Mouse (Mus musculus) gastrocnemius, postnatal 36 days (tissue): ENCODE measurements around the gene Acsf3. TPM values are rescaled to one million over a fixed set of nuclear protein-coding genes. Genes with fewer than 3 reads are reported as not detected.

Source experiments
- DNase-seq, 2 experiments: peaks; one replicate each; pipeline ENCODE4 v3.0.0; 2022
- intact Hi-C: fragments of 180-260 bp; cut with DNase I; formaldehyde crosslinking; loops from one replicate; pipeline ENCODE4 v1.15.1; 2025
- total RNA-seq, 2 experiments: library from RNA; stranded (reverse); gene quantifications; 2 replicates each; pipeline ENCODE4 v1.2.3; 2021

Gene Acsf3
- total RNA-seq, 2 experiments from 2014 or later = 12.5 to 14.2 TPM

DNA sequence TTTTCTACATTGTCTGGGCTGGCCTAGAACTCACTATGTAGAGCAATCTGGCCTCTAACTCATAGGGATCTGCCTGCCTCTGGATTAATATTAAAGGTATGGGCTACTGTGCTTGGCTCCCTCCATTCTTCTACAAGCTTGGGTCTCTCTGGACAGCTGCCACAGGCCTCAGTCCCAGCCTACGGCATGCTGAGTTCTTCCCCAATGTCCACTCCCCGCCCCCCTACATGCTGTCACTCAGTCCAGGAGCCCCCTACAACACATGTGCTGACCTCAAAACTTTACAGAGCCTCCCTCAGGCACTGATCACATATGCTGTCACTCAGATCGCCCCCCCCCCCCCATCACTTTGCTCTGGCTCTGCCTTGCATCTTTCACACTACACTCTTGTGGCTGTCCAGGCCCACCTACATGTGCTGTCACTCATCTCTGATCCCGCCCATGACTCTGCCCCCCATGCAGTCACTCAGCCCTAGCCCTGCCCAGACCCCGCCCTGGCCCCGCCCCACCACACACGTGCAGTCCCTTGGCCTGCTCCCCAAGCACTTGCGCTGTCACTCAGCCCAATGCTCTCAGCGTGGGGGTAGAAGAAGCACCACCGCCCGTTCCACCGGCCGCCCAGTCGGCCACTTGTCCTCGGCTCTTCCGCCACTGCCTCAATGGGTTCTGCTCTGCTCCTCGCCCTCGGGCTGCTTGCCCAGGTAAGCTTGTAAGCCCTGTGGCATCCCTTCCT lies 72.7 kb downstream of the Acsf3 start, which contains the start of gene Cdh15:
Gene Cdh15 (plus strand): TSS at position 138 of the 733 bp plus-strand sequence.
- intact Hi-C loops = no loop called here
- DNase-seq = peak; percentile 54 to 66

DNA sequence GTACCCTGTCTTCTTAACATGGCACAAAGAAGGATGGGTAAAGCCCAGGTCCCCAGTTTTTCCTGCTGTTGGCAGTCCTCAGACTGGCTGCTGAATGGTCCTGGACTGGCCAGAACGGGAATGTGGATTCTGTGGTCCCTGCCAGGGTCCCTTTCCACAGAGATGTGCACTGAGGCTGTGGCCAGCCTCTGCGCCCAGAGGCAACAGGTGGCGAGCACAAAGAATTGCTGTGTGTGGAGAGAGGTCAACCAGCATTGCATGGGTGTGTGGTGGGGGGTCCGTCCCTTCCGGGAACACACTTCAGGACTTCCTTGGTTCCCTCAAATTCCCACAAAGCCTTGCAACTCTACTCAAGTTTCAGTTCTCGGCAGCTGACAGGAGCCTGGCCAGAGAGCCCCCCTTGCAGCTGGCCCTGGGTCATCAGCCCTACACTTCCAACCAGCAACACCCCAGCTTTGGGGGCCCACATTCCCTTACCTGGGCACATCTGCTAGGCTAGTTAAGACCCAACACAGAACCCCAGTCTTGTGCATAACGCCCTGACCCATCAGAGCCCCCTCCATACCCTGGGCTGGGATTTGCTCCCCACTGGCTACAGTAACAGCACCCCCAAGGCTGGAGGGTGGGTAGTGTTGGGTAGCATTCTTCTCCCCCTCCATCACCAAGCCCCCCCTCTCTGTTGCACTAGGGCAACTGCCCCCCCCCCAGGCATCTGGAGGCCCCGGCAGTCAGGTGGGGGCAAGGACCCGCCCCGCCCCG lies 74.0 kb downstream of the Acsf3 start:
- intact Hi-C loops = no loop called here
- no peak for DNase-seq

DNA sequence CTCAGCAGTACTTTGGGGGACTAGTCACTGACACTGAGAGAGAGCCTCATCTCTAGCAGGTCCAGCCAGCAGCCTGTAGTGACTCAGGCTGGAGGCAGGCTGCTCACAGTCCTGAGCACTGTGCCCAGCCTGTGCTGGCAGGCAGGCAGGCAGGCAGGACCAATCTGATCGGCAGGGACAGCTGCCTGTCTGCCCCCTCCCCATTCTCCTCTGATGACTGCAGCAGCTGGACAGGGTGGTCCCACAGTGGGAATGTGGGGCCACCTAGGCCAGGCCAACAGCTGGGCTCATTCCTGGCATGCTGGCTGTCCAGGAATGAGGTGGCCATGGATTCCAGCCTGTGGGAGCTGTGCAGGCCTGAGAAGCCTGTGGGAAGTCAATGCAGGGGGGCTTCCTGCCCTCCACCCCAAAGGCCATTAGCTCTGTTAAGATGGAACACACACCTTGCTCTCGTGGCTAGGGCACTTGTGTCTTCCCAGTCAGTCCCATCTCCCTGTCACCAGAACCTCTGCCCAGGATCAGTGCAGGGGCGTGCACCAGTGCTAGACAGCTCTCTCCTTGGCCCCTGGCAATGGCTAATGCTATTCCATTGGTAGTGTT lies 75.5 kb downstream of the Acsf3 start:
- intact Hi-C loops = no loop called here
- no peak for DNase-seq

DNA sequence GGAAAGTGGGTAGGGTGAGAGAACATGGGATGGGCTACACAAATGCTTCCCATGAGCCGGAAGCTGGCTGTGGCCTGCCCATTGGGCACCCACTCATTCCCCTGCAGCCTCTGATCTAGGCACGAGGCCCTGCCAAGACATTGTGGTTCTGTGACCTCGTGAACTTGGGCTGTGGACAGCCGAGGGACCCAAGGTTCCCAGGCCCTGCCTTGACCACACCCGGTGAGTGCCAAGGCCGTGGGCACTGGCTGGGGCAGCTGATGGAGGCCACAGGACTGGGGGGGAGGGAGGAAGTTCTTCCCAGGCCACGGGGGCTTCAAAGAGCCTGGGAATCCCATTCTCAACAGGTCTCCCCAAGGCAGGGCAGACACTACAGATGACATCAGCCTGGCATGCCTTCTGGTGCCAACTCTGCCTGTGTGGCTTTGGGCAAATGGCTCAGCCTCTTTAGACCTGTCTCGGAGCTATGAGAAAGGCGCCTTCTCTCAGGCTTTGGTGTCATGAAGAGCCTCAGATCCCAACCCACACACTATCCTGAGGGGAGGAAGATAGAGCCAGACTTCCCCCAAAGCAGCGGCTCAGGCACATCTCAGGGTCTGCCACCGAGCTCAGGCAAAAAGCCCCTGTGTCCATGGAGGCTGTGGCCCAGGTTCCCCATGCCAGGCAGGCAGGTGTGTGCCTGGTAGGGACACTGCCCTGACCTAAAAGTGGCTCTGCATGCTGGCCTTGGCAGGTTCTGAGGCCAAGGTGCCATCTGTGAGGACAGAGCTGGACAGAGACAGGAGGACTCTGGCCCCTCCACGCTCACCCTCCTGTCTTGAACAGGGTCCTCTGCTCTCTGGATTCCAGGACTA lies 76.6 kb downstream of the Acsf3 start:
- intact Hi-C loops = no loop called here

DNA sequence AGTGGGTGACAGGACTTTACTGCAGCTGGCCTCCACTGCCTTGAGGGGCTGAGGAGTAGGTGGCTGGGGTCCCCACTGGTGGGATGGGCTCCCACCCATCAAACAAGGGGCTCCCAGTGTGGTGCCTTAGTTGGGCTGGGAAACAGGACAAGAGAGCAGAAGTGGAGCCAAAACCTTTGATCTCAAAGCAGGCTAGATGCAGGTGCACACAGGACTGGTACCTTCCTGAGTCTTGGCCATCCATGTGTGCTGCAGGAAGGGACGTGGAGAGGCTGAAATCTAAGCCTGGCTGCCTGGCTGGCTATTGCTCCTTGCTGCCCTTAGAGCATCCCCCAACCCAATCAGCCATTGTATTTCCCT lies 77.2 kb downstream of the Acsf3 start:
- intact Hi-C loops = no loop called here

More for the DNA sequence above, 76.6 kb downstream of the Acsf3 start:
- no peak for DNase-seq

DNA sequence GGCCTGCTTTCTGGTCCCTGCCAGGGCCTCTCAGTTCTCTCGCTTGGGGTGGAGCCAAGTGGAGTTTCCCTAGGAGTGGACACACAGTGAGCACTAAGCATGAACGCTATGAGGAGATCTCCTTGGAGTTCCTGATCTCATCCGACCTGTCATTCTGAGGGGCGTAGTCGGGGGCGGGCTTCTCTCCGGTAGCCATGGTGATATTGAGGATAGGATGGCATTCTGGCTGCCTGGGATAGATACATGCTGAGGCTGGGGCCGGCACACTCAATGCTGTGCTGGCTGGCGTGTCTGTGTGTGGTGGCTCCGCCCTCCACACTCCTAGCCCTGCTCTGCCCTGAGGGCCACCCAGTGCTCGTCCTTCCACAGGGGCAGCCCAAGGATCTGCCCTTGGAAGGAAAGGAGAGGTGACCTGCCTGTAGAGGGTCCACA lies 78.1 kb downstream of the Acsf3 start:
- DNase-seq = peak in 1 of 2 experiments; percentile 47
- intact Hi-C loops = no loop called here

More for the DNA sequence above, 77.2 kb downstream of the Acsf3 start:
- DNase-seq = no peak

DNA sequence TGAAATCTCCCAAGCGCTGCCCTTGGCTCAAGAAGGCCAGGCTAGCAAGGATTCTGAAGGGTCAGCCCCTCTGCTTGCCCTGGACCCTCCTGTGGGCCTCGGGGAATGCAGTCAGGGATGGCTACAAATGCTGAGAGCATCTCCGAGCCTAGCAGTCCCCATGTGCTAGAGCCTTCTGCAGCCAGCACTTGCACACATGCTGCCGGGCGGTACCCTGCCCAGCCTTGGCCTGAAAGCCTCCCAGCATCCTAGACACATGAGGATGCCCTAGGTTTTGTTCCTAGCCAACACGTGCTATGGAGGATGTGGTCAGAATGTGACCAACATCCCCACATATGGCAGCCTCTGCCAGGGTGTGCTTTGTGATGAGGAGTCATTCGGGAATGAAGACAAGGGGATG lies 79.1 kb downstream of the Acsf3 start:
- DNase-seq = no peak

DNA sequence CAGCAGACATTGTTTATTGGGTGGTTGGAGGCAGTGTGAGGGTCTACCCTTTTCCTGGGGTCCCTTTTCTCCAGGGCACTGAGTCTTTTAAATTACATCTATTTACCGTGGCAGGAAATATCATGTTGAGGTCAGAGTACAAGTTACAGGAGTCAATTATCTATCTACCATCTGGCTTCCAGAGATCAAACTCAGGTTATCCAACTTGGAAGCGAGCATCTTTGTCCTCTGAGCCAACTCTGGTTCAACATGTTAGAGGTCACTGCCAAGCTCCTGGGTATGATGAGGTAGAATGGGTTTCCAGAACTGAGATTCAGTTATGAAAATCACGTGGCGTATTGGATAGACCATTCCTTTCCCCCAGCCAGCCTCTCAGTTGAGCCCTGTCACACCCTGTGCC lies 79.8 kb downstream of the Acsf3 start:
- intact Hi-C loops = no loop called here
- DNase-seq = no peak

More for the DNA sequence above, 79.1 kb downstream of the Acsf3 start:
- intact Hi-C loops = no loop called here

DNA sequence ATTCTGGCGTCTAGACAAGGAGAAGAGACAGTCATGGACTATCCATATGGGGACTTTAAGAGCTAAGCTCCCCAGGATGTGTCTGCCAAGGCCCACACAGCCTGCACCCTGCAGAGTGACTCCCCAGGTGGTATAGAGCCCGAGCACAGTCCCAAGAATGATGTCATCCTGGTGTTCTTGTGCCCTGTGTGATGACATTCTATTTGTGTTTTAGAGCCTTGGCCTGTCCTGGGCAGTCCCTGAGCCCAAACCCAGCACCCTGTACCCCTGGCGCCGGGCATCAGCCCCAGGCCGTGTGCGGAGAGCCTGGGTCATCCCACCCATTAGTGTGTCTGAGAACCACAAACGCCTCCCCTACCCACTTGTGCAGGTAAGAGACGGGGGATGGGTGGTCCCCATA lies 81.0 kb downstream of the Acsf3 start:
- intact Hi-C loops = no loop called here
- no peak for DNase-seq

DNA sequence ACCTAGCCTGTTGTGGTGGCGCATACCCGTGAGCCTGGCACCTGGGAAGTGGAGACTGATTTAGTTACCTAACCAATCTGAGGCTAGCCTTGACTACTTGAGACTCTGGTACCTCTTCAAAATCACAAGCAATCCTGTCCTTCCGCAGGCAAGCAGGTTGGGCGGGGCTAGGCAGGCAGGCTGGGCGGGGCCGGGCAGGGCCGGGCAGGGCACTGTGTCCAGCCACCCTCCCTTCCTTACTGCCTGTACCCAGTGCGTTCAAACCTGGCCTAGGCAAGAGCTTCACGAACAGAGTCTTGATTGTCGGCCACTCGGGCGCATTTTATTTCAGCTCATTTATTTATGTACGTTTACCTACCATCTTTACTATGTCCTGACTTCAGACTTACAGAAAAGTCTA lies 84.6 kb downstream of the Acsf3 start:
- DNase-seq = no peak
- intact Hi-C loops = no loop called here

DNA sequence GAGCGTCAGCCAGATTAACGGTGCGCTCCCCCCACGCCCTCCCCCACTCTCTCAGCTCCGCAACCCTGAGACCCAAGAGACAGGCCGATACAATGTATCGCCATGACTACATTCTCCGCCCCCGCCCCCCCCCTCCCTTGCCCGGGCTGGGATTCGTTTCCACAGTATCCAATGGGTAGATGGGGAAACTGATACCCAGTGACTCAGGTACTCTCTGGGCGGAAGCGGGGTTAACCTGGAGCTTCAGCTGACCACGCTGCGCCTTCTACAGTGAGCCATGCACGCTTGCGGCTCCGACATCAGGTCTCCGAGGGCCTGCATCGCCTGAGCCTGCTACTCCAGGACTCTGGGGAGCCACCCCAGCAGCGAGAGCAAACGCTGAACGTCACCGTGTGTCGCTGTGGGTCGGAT lies 89.4 kb downstream of the Acsf3 start:
- no peak for DNase-seq
- intact Hi-C loops = no loop called here

DNA sequence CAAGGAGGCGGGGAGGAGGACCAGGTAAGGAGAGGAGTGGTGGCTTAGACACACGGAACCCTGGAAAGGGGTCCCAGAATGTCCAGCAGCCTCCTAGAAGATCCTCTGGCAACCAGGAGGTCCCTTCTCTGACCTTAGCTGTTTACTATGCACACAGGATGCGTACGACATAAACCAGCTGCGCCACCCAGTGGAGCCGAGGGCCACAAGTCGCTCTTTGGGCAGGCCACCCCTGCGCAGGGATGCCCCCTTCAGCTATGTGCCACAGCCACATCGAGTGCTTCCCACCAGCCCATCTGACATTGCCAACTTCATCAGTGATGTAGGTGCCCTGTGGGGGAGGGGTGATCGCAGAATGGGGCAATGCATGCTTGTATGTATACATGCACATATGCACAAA lies 90.2 kb downstream of the Acsf3 start:
- no peak for DNase-seq
- intact Hi-C loops = no loop called here

DNA sequence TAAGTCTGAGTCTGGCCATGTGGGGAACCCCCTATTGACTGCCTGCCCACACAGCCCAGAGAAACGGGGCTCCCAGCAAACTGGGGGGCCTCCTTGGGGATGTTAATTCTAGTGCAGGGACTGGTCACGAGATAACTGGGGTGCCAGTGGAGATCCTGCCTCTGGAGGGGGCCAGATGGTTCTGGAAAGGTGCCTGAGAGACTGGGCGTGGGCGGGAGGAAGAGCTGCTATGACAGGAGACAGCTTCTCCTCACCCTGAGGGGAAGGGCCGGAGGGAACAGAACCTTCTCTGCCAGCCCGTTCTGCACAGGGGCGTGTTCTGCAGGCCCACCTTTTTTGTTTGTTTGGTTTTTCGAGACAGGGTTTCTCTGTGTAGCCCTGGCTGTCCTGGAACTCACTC lies 90.9 kb downstream of the Acsf3 start:
- DNase-seq = no peak
- intact Hi-C loops = no loop called here

Other genes starting within 250 kb of the Acsf3 start
- gene Piezo1, start 224.2 kb upstream of the Acsf3 start, total RNA-seq = 10 to 100 TPM; 14.3 to 15.9 TPM
- 1 to 10 TPM in 1 of 2 experiments, under 1 TPM in 1; 0.76 to 1.2 TPM for gene Cdt1, start 207.5 kb upstream of the Acsf3 start, total RNA-seq
- 10 to 100 TPM; 35.4 to 45.3 TPM for gene Aprt, start 198.6 kb upstream of the Acsf3 start, total RNA-seq
- gene Galns, start 164.0 kb upstream of the Acsf3 start, total RNA-seq = 1 to 10 TPM; 1.3 to 1.6 TPM
- gene Trappc2l, start 163.8 kb upstream of the Acsf3 start, total RNA-seq = 10 to 100 TPM; 38.2 to 40.6 TPM
- gene Pabpn1l, start 152.7 kb upstream of the Acsf3 start, total RNA-seq = not detected
- 10 to 100 TPM; 17.0 to 18.7 TPM for gene Cbfa2t3, start 76.4 kb upstream of the Acsf3 start, total RNA-seq
- 10 to 100 TPM; 15.6 to 20.4 TPM for gene Cdh15, start 72.5 kb downstream of the Acsf3 start, total RNA-seq